Mouse (Mus musculus): Measurements from ENCODE around the gene Nfkbia.

The Nfkbia gene

DNA sequence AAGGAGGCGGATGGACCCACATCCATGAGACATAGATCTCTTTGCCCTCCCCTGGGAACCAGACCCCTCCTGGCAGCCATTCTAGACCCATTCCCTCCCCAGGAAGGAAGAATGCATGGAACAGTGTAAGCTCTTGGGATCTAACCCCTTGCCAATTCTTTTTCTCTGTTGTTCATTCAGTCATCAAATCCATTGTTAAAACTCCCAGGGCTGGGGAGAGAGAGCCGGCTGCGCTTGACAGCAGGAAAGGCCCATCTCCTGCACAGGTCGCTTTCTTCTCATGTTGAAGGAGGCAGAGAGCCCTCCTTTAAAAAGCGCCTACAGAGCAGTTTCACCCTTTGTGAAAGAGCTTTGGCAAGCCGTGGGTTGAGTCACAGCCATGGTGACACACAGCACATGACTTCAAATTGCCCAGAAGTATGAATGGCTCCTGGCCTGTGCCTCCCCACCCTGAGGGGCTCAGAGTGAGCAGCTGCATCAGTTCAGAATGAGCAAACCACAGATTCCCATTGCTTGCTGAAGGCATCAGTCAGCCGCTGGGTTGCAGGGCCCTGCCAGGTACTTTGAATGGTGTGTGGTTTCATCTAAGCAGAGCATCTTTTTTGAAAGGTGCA is 26.3 kb downstream of the Nfkbia start:
- ATAC-seq (ENCODE audit: low TSS enrichment) = peak; percentile 24; the same call in 1 of the 2 replicates

DNA sequence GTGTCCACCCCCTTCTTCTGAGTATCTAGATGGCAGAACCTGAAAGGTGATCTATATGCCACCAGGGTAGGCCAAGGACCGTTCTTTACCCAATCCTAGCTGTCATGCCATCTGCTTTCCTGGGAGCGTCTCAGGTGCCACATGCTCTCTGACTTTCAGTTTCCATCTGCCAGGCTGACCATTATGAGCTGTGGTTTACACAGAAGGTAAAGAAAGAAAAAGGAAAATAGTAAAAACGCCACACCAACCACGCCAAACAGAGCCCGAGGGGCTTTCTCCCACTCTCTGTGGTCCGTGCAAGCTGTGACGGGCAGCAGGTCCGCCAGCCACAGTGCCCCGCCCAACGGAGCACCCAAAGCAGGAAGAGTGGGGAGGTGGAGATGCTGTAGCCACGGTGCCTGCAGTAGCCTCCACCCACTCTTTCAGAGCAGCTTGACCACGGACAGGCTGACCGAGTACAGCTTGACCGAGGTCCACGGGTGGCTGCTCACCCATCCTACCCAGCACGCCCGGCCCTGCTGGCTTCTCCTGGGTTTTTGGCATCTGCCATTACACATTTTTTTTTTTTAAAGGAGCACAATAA is 27.0 kb downstream of the Nfkbia start:
- ATAC-seq (ENCODE audit: low TSS enrichment) = no peak

DNA sequence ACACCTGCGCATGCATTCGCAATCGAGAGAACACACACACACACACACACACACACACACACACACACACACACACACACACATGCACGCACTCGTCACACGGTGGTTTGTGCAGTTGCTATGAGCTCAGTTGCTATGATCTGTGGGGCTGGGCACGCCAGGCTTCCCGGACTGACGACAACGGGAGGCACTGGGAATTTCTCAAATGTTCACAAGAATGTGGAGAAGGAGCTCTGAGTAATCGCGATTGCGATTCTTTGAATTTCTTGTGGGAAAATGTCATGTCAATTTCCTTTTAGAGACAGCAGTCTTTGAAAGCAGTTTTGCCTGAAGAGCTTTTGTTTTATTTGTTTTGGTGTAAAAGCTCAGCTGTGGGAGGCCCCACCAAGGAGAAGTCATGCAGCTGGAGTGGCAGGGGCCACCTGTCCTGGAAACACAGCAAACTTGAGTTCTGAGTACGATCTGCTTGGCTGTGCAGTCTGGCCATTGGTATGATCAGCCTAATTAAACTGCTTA is 27.5 kb downstream of the Nfkbia start:
- ATAC-seq (ENCODE audit: low TSS enrichment) = no peak

DNA sequence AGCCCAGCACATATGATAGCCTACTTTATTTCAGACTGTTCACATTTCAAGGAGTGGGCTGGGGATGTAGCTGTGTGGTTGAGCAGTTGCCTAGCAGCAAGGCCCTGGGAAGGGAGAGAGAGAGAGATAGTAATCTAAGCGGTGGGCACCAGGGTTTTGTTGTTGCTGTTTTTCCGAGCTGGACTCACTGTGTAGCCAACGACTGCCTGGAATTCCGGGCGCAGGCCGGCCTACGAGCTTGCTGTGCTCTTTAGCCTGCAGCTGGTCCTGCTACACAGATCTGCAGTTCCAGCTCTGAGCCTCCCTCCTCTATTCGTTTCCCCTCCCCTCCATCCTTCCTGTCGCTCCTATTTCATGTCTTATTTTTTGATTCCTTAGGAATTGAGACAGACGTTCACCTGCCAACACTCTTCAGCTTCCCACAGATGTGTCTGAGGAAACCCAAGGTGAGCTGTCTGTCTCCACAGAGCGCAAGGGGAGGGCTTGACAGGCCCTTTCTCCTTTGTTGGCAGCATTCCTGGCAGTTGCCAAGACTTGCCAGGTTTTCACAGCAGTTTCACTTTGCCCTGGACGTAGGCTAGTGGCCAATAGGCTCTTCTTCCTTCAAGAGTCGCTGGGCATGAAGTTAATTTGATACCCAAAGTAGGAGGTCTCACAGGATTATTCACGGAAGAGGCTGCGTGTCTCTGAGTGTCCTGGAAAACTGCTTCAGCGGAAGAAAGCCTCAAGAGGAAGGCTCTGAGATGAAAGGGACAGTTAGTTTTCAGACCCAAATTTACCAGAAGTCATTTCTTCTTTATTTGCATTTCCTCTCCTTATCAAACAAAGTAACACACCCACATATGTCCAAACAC is 28.2 kb downstream of the Nfkbia start:
- peak; percentile 70 for ATAC-seq (ENCODE audit: low TSS enrichment)

DNA sequence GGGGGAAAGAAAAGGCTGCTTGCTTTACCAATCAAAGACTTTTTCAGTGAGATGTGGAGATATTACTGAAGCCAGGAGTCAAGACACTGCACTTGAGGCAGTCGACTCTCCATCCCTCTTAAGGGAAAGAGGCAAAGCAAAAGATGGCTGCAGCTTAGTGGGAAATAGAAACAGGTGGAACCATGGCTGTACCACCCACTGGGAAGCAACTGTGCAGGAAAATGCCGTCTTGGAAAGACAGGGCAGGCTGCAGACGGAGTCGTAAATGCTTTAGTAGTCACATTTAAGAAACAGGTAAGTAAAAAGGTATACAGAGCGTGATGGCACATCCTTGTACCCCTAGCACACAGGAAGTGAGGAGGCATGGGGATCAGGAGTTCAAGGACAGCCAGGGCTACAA is 29.4 kb downstream of the Nfkbia start:
- no peak for ATAC-seq (ENCODE audit: low TSS enrichment)

DNA sequence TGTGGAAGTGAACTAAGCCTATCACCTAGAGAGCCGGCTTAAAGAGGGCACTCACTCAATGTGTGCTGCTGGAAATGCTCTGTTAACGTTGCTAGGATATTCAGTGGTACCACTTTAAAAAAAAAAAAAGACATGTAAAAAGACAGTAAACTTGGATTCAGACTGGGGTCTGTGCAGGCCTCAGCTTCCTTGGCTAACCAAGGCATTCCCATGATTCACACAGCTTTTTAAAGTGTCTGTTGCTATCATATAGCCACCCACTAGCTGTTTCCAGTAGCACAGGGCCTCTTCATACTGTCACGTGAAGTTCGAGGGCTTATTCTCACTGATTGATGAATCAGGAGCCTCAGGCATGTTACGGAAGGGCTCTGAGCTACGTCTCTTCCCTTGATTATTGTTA is 30.0 kb downstream of the Nfkbia start:
- 0 out of 2 replicates have a peak, but pooled peaks have one; percentile 18 for ATAC-seq (ENCODE audit: low TSS enrichment)

DNA sequence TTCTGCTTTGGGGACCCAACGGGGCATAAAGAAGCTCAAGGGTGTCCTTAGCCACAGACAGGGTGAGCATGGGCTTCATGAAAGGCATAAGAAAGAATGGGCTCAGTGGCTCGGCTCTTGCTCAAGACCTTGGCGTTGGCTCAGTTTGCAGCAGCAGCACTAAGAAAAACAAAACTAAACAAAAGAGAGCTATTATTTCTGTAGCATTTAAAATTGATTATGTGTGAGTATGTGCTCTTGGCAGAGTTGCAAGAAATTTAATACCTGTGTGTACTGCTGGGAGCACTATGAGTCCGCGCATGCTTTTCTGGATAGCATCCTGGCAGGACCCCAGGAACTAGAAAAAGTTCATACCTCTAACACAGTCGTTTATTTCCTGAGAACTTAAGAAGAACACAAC is 30.7 kb downstream of the Nfkbia start:
- ATAC-seq (ENCODE audit: low TSS enrichment) = no peak

DNA sequence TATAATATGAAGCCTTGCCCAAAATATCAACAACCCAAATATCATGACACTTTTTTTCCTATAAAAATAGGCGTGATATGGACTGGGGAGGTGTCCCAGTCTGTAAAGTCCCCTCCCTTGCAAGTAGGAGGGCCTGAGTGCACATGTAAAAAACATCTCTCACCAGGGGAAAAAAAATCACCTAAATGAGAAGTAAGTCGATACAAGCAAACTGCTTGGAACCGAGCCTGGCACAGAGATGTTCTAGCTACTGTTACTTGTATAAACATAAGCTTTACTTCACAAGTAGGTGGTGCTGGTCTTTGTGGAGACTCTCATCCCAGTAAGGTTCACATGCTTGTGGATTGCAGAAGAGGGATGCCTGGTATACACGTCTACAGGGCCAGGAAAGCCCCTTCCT is 31.5 kb downstream of the Nfkbia start:
- no peak for ATAC-seq (ENCODE audit: low TSS enrichment)

DNA sequence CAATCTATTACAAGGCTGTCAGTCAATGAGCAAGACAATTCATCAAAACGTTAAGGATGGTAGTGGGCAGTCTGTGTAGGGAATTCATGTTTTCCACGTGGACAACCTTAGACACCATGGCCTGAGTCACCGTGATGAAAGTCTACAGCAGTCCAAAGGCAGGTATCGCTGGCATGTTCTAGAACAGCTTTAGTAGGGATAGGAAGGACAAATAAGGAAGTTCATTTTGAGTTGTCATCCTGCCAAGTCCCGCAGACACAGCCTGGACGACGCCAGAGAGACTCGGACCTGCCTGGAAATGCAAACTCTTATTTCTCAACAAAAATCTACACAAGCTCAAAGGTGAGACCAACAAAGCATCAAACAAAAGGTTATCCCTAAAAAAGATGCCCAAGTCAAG is 32.7 kb downstream of the Nfkbia start:
- no peak for ATAC-seq (ENCODE audit: low TSS enrichment)

DNA sequence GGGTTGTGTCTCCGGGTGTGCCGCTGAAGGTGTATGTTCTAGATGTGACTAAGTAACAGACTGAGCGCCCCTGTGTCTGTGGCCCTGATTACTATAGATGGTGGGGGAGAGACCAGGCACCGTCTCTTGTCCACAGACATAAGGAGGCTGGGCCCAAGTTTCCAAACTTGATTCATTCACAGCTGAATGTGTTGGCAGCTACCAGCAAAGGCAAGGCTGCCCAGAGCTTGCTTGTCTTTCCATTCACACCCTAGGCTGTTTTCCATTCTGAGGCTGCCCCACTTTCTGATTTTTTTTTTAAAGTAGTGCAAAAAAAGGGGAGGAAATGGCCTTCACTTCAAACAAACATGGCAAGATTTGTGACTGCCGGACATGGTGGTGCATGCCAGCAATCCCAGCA is 35.6 kb downstream of the Nfkbia start:
- ATAC-seq (ENCODE audit: low TSS enrichment) = peak; percentile 96

DNA sequence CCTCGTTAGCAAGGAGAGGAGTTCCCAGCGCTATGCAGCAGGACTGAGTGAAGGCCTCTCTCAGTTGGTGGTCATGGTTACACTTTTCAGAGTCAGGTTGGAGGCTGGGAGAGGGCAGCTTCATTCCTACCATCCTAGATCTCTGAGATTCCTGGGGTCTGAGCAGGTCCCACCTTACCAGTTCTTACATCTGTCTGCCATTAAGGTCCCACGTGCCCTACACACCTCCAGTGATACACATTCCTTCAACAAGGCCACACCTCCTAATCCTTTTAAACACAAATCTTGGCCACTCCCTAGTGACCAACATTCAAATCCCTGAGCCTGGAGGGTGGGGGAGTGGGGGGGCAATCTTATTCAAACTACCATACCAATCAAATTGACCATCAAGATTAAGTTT is 36.3 kb downstream of the Nfkbia start:
- no peak for ATAC-seq (ENCODE audit: low TSS enrichment)

DNA sequence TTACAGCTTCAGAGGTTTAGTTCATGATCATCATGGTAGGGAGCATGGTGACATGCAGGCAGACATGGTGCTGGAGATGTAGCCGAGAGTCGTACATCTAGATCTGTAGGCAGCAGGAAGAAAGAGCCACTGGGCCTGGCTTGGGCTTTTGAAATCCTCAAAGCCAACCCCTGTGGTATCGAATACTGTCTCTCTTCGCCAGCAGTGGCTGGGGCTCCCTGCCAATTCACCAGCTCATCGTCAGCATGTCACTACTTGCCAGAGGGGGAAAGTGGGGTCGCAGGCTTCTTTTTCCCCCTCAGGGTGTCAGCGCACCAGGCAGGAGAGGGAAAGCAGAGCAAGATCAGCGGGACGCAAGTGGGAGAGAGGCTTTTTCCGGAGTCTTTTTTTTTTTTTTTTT is 37.2 kb downstream of the Nfkbia start:
- no peak for ATAC-seq (ENCODE audit: low TSS enrichment)

DNA sequence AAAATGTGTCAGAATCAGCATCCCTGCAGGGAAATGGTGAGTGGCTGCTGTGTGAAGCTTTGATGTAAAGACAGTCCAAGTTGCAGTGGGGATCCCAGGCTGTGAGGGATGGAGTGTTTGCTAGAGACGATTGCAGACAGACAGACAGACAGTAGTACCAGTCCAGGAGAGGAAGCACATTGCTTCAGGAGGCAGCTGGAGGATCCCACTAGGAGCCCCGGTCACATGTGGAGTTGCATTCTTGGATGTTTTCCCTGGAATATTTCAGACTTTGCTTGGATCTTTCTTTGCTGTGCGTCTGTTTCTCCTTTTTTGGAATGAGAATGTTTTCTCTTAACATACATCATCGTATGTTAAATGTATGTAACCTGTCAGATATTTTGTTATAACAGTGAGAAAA is 38.5 kb downstream of the Nfkbia start:
- no peak for ATAC-seq (ENCODE audit: low TSS enrichment)

DNA sequence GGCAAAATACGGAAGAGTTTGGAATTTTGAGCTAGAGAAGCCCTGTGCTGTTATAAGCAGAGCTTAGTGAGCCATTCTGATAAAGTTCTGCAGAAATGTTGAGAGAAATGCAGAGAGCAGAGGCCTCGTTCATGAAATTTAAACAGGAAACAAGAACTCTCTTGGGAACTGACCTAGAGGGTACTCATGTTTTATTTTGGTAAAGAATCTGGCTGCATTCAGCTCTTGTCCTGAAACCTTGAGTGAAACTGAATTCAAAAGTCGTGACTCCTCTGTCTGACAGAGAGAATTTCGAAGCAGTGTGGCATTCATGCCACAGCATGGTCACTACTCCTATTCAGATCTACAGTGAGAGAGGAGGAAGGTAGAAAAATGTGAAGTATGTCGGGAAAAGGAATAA is 39.6 kb downstream of the Nfkbia start:
- no peak for ATAC-seq (ENCODE audit: low TSS enrichment)

DNA sequence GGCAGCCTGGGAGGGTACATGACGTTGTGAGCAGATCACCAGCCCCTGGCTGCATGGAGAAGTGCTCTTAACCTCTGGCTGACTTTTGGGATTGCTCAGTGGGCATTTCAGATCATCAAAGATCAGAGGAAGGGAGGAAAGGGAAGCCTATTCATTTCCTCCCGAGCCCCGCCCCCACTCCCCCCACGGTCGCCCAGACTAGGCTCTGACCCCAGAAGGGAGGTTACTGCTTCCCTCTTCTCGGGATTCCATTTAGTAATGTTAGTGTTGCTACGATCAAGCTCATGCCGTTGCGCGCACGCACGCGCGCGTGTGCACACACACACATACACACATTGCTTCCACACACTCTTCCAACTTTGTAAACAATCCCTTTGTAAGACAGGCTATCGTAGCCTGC is 42.0 kb downstream of the Nfkbia start:
- no peak for ATAC-seq (ENCODE audit: low TSS enrichment)

DNA sequence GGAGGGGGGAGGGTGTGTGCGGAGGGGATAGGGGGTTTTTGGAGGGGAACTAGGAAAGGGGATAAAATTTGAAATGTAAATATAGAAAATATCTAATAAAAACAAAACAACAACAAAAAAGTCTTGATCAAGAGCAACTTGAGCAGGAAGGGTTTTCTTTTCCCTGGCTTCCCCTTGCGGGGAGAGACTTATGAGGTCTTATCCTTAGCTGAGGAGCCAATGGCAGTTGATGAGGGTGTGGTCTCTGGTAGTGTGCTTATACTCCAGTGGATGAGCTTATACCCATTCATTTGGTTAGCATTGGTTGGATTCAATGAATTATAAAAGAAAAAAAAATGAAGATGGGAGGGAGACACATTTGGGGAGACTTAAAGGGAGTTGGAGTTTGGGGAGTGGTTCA is 43.4 kb downstream of the Nfkbia start:
- ATAC-seq (ENCODE audit: low TSS enrichment) = no peak

DNA sequence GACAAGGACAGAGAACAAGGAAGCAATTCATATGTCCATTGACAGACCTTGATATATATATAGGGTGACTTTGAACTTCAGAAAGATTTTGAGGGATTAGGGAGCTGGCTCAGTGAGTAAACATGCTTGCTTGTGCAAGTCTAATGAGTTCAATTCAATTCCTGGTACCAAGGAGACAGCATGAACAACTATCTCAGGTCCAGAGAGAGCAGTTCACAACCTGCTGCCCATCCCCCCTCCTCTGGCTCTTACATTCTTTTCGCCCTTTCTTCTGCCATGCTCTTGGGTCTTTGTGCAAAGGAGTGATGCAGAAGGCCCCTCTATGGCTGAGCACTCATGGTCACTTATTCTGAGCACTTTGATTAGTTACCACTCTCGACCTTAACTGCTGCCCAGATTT is 44.0 kb downstream of the Nfkbia start:
- ATAC-seq (ENCODE audit: low TSS enrichment) = no peak

DNA sequence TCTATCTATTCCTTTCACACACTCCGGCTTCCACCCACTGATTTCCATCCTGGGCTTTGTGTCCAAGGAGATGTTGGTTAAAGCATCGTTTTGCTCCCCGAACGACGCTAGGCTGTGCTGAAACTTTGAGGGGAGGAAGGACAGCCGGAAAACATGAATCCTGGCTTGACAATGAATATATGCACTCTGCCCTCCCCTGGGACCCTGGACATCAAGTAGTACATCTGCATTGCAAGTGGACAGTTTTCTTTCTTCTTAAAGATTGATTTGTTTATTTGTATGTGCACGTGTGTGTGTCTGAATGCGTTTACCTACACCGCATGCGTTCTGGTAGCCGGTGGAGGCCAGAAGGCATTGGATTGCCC is 45.1 kb downstream of the Nfkbia start:
- no peak for ATAC-seq (ENCODE audit: low TSS enrichment)

DNA sequence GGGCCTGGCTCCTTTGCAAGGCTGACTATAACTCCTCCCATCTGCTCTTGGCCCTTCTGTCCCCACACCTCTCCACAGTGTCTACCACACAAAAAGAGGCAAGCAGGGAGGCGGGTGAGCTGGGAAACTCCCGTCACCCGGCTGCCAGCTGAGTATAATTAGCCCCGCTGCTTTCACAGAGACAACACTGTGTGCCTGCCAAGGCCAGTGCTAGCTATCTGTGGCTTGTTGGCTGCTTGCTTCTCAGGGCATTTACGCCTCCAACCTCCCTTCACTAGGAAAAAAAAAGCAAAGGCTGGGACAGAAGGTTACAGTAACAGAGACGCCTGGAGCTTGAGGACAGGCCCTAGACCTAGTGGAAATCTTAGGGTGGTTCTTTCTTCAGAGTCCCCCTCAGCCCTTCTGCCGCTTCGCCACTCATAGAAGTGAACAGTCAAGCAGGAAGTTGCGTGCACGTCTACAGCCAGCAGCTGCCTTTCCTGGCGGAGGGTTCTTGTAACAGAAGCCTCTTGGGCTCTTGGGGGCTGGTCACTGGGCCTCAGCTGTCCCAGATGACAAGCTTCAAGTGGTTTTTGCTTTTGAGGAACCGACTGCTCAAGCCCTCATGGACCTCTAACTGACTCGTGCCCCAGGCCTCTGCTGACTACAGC is 45.6 kb downstream of the Nfkbia start:
- ATAC-seq (ENCODE audit: low TSS enrichment) = peak; percentile 95

DNA sequence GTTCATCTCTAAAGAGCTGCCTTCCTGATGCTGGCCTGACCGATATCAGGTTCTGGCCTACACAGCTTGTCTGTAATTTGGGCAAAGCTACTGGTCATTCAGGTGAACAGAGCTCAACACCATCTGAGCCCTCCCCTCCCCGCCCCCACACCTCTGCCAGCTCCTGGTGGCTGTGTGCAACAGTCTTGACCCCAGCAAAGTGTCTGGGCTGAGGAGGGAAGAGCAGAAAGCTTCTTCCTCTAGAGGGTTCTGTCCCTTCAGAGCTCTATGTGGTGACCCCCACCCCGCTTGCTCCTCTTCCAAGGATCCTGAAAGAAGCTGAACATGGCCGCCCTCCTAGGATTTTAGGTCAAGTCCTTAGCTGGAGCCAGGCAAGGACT is 46.1 kb downstream of the Nfkbia start:
- 0 out of 2 replicates have a peak, but pooled peaks have one; percentile 1 for ATAC-seq (ENCODE audit: low TSS enrichment)

DNA sequence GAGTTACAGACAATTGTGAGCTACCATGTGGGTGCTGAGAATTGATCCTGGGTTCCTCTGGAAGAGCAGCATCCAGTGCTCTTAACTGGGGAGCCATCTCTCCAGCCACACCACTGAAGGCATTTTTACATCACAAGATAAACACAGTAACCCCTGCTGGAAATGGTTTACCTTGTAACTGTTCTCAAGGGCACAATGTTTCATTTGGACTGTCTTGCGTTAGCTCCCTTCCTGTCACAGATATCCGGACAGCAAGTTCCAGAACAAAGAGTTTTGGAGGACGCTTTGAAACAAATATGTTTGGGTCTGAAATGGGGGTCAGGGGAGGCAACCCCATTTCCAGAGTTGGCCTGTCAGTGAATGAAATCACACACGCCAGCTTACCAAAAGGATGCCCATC is 46.9 kb downstream of the Nfkbia start:
- no peak for ATAC-seq (ENCODE audit: low TSS enrichment)

DNA sequence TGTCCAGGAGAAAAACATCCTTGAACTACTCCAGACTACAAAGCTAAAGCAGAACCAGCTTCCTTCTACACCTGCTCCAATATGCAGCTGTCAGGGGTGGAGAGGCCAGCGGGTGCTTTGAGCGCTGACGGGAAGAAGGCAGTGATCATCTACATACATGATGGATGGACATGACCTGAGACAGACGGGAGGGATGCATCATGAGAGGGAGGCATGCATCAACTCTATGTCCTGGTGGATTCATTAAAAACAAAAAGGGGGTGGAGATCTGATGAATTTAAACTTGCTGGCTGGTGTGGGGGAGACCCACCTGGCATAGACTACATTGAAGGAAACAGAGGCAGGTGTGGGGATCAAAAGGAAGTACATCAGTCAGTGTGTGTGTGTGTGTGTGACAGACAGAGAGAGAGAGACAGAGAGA is 48.4 kb downstream of the Nfkbia start:
- ATAC-seq (ENCODE audit: low TSS enrichment) = no peak

Data from frontal cortex, adult (tissue).